Mouse (Mus musculus): ENCODE data around the gene Efcab6. TPM values are rescaled to one million over a fixed set of nuclear protein-coding genes. Genes with fewer than 3 reads are reported as not detected.

Efcab6 gene
- polyA plus RNA-seq, 1 experiment from 2014 or later: not detected

GRCm38 (mm10) chr15:83955948-83956707, 109.1 kb downstream of the Efcab6 start:
- Histone ChIP-seq H3K9ac (replicated peaks) (no peak overlapping the region), H3K4me1 (ENCODE audit: insufficient read depth) (no peaks in the 10 kb centered on the region), H3K4me3 (ENCODE audit: low read depth, low read length) (no peak overlapping the region), H3K9me3 (ENCODE audit: low read length) (no peaks in the 10 kb centered on the region), H3K27ac (ENCODE audit: low read depth) (no peak overlapping the region), H3K4me2 (ENCODE audit: low read depth, low read length) (no peak overlapping the region), H3K36me3 (replicated peaks; ENCODE audit: insufficient read depth, low read length) (no peaks in the 10 kb centered on the region), H3K27me3 (ENCODE audit: insufficient read depth, low read length) (no peaks in the 10 kb centered on the region)
- TF ChIP-seq CTCF (IDR thresholded peaks at IDR 0.05; ENCODE audit: low read depth) (no peak), EP300 (IDR thresholded peaks at IDR 0.05; ENCODE audit: low read depth) (no peak)
- WGBS (ENCODE audit: insufficient replicate concordance): 77% methylated on average over 8 of the region's 8 CpGs
- ATAC-seq (no peak), DNase-seq (no peak)

DNA sequence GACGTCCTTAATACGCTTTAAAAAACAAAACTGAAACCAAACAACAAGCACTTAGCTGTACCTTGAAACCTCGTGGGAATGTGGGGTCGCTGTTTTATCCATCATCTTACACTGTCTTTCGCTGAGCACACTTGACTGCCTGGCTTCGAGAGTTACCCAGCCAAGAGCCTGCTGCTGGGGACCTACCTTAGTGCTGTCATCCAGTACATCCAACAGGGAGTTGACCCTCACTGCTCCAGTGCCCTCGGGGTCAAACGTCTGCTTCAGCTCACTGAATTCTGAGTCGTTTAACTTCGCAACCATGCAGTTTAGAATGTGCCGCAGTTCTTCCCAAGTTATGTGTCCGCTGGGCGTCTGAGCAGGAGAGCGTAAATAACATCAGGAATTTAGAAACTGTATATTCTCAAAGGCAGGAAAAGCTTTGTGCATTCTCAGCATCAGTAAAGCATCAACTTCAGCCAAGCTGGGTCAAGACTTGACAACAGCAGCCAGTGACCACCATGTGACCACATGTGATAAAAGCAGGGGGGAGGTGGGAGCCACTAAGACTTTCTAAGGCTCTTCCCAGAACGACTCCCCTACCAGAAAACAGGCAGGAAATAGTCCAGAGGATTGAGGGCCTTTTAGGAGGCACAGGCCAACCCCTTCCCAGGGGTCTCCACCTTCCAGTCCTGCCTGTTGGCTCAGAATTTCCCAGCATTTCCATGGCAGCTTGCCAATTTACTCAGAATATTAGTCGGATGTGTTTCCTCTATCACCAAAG, 115.3 kb downstream of the Efcab6 start:
- H3K4me3 ChIP-seq (ENCODE audit: low read depth, low read length): no peak overlapping the region
- no peak for ATAC-seq
- 65% methylated on average over 16 of the region's 16 CpGs for WGBS (ENCODE audit: insufficient replicate concordance)

GRCm38 (mm10) chr15:83939703-83940102, 125.5 kb downstream of the Efcab6 start:
- H3K4me1 ChIP-seq (ENCODE audit: insufficient read depth): no peaks in the 10 kb centered on the region
- no peak for DNase-seq
- WGBS (ENCODE audit: insufficient replicate concordance): 35% methylated on average over 5 of the region's 5 CpGs

More for the DNA sequence above, 115.3 kb downstream of the Efcab6 start:
- H3K27ac ChIP-seq (ENCODE audit: low read depth): no peak overlapping the region
- H3K4me2 ChIP-seq (ENCODE audit: low read depth, low read length): no peak overlapping the region
- H3K4me1 ChIP-seq (ENCODE audit: insufficient read depth): no peaks in the 10 kb centered on the region
- H3K36me3 ChIP-seq (replicated peaks; ENCODE audit: insufficient read depth, low read length): no peaks in the 10 kb centered on the region
- no peak overlapping the region for H3K9ac ChIP-seq (replicated peaks)
- no peak for TF ChIP-seq CTCF (IDR thresholded peaks at IDR 0.05; ENCODE audit: low read depth)
- no peak for TF ChIP-seq EP300 (IDR thresholded peaks at IDR 0.05; ENCODE audit: low read depth)
- no peaks in the 10 kb centered on the region for H3K27me3 ChIP-seq (ENCODE audit: insufficient read depth, low read length)
- no peaks in the 10 kb centered on the region for H3K9me3 ChIP-seq (ENCODE audit: low read length)
- DNase-seq: no peak

DNA sequence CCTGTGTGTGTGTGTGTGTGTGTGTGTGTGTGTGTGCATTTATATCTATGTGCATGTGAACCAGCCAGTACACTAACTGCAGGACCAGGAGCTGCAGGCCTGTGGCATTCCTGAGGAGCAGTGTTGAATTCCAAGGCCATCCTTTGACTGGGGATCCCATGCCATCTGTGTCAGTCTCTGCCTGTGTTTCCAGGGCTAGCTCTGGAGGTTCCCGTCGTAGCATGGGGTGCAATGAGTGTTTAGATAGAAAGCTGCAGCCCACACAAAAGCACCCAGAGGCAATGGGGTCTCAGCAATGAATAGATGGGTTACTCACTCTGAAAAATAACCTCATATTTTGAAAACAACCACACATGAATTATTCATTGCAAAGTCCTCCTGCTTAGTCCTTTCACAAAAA, 126.7 kb downstream of the Efcab6 start:
- Histone ChIP-seq H3K4me1 (ENCODE audit: insufficient read depth) (no peaks in the 10 kb centered on the region), H3K9ac (replicated peaks) (no peak overlapping the region), H3K9me3 (ENCODE audit: low read length) (no peaks in the 10 kb centered on the region), H3K27me3 (ENCODE audit: insufficient read depth, low read length) (no peaks in the 10 kb centered on the region), H3K27ac (ENCODE audit: low read depth) (no peak overlapping the region), H3K36me3 (replicated peaks; ENCODE audit: insufficient read depth, low read length) (no peaks in the 10 kb centered on the region), H3K4me3 (ENCODE audit: low read depth, low read length) (no peak overlapping the region), H3K4me2 (ENCODE audit: low read depth, low read length) (no peak overlapping the region)
- ATAC-seq (no peak), DNase-seq (no peak)
- WGBS (ENCODE audit: insufficient replicate concordance): 67% methylated on average over 2 of the region's 2 CpGs
- TF ChIP-seq CTCF (IDR thresholded peaks at IDR 0.05; ENCODE audit: low read depth) (no peak), EP300 (IDR thresholded peaks at IDR 0.05; ENCODE audit: low read depth) (no peak)

More at GRCm38 (mm10) chr15:83939703-83940102, 125.5 kb downstream of the Efcab6 start:
- ATAC-seq: no peak
- H3K36me3 ChIP-seq (replicated peaks; ENCODE audit: insufficient read depth, low read length): no peaks in the 10 kb centered on the region
- no peaks in the 10 kb centered on the region for H3K27me3 ChIP-seq (ENCODE audit: insufficient read depth, low read length)
- H3K4me2 ChIP-seq (ENCODE audit: low read depth, low read length): no peak overlapping the region
- no peaks in the 10 kb centered on the region for H3K9me3 ChIP-seq (ENCODE audit: low read length)
- H3K4me3 ChIP-seq (ENCODE audit: low read depth, low read length): no peak overlapping the region
- TF ChIP-seq EP300 (IDR thresholded peaks at IDR 0.05; ENCODE audit: low read depth) (no peak), CTCF (IDR thresholded peaks at IDR 0.05; ENCODE audit: low read depth) (no peak)
- H3K9ac ChIP-seq (replicated peaks): no peak overlapping the region
- no peak overlapping the region for H3K27ac ChIP-seq (ENCODE audit: low read depth)

- ATAC-seq: no peak
- Histone ChIP-seq H3K4me2 (ENCODE audit: low read depth, low read length) (no peak overlapping the region), H3K4me1 (ENCODE audit: insufficient read depth) (no peaks in the 10 kb centered on the region)
These were observed 128.7 kb downstream of the Efcab6 start for GRCm38 (mm10) chr15:83936506-83936905.

DNA sequence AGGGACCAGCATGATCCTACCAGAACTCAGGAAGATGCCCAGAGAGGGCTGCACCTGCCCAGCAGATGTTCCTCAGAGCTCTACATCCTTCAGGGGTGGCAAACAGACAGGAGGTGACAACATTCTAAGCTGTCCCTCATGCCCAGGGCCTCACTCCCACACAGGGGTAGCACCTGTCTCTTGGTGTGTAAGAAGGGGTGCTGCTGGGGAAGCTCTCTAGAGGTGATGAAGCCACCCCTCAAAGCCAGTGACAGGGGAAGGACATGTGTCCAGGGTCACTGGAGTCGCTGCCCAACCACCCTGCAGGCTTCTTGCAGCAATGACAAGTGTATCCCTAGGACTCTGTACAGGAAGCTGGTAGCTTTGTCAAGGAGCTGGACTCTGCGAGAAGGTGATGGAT, 130.4 kb downstream of the Efcab6 start:
- TF ChIP-seq CTCF (IDR thresholded peaks at IDR 0.05; ENCODE audit: low read depth) (no peak), EP300 (IDR thresholded peaks at IDR 0.05; ENCODE audit: low read depth) (no peak)
- H3K9me3 ChIP-seq (ENCODE audit: low read length): no peaks in the 10 kb centered on the region

More at GRCm38 (mm10) chr15:83936506-83936905, 128.7 kb downstream of the Efcab6 start:
- DNase-seq: no peak
- no peaks in the 10 kb centered on the region for H3K27me3 ChIP-seq (ENCODE audit: insufficient read depth, low read length)
- H3K27ac ChIP-seq (ENCODE audit: low read depth): no peak overlapping the region
- WGBS (ENCODE audit: insufficient replicate concordance): 72% methylated on average over 4 of the region's 4 CpGs
- H3K9ac ChIP-seq (replicated peaks): no peak overlapping the region
- no peak overlapping the region for H3K4me3 ChIP-seq (ENCODE audit: low read depth, low read length)
- TF ChIP-seq EP300 (IDR thresholded peaks at IDR 0.05; ENCODE audit: low read depth) (no peak), CTCF (IDR thresholded peaks at IDR 0.05; ENCODE audit: low read depth) (no peak)
- no peaks in the 10 kb centered on the region for H3K9me3 ChIP-seq (ENCODE audit: low read length)
- no peaks in the 10 kb centered on the region for H3K36me3 ChIP-seq (replicated peaks; ENCODE audit: insufficient read depth, low read length)

More for the DNA sequence above, 130.4 kb downstream of the Efcab6 start:
- no peak overlapping the region for H3K4me2 ChIP-seq (ENCODE audit: low read depth, low read length)
- 71% methylated on average over 2 of the region's 2 CpGs for WGBS (ENCODE audit: insufficient replicate concordance)
- H3K4me3 ChIP-seq (ENCODE audit: low read depth, low read length): no peak overlapping the region
- H3K4me1 ChIP-seq (ENCODE audit: insufficient read depth): no peaks in the 10 kb centered on the region
- DNase-seq (no peak), ATAC-seq (no peak)
- H3K36me3 ChIP-seq (replicated peaks; ENCODE audit: insufficient read depth, low read length): no peaks in the 10 kb centered on the region
- H3K9ac ChIP-seq (replicated peaks): no peak overlapping the region
- H3K27ac ChIP-seq (ENCODE audit: low read depth): no peak overlapping the region
- no peaks in the 10 kb centered on the region for H3K27me3 ChIP-seq (ENCODE audit: insufficient read depth, low read length)

All from liver, postnatal 0 days (tissue).